Mouse (Mus musculus) hematopoietic multipotent progenitor cell, adult 10-12 weeks (in vitro differentiated cells): Measurements from ENCODE around the gene Sprr2d. TPM values are rescaled to one million over a fixed set of nuclear protein-coding genes. Genes with fewer than 3 reads are reported as not detected.

Source experiments
- polyA plus RNA-seq: library from polyadenylated mRNA; stranded (reverse); fragments of >175 nt; gene quantifications from 2 replicates; pipeline ENCODE4 v1.2.3, GENCODE M21; 2012; ENCODE audit warnings: low replicate concordance

Sprr2d gene
- not detected in 2 replicates for polyA plus RNA-seq

DNA sequence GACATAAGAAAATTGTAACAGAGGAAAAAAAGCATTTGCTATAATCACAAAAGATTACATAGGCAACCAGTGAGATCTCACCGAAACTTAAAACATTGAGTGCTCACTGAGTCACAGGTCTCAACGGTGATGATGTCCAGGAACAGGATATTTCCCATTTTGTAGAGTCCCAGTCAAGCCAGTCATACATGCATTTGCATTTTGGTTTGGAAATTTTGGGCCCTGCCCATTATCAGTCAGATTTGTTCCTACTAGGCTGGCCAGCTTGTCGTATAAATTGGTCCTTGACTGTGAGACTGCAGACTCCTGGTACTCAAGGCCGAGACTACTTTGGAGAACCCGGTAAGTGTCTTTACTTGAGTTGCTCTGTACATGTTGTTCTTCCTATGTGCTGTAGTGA lies at the start of gene Sprr2d:
TSS of gene Sprr2d (plus strand) at position 301 of the 400 bp plus-strand sequence.

DNA sequence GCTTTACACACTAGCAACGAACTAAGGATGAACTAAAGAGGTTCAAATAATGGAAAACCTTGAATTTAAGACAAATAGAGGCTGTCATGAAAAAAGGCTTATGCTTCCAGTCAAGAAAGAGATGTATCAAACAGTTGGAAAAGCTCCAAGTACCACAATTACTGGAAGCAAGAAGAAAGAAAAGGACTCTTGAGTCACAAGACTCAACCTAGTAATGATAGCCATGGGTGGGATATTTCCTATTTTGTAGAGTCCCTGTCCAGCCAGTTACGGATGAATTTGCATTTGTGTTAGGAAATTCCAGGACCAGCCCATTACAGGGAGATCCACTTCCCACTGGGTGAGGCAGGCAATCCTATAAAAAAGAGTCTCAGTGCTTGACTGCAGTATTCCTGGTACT lies 22.6 kb upstream of the Sprr2d start, which contains the start of gene Sprr2b:
TSS of gene Sprr2b (plus strand) at position 301 of the 400 bp plus-strand sequence.

DNA sequence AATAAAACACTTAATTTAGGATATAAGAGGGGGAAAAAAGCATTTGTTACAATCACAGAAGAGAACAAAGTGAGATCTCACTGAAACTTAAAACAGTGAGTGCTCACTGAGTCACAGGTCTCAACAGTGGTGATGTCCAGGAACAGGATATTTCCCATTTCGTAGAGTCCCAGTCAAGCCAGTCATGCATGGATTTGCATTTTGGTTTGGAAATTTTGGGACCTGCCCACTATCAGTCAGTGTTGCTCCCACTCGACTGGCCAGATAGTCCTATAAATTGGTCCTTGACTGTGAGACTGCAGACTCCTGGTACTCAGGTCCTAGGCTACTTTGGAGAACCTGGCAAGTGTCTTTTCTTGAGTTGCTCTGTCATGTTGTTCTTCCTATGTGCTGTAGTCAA lies 12.9 kb downstream of the Sprr2d start, which contains the start of gene Sprr2e:
TSS of gene Sprr2e (plus strand) at position 301 of the 400 bp plus-strand sequence.

DNA sequence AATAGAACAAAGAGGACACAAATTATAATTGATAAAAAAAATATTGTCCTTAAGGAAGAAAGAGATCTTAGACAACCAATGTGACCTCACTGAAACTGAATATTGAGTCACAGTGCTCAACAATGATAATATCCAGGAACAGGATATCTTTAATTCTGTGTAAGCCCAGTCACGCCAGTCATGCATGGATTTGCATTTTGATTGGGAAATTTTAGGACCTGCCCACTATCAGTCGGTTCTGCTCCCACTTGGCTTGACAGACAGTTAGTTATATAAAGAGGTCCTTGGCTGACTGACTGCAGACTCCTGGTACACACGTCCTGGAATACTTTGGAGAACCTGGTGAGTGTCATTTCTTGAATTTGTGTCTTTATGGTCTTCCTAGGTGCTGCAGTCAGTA lies 25.9 kb downstream of the Sprr2d start, which contains the start of gene Sprr2f:
TSS of gene Sprr2f (plus strand) at position 301 of the 400 bp plus-strand sequence.

DNA sequence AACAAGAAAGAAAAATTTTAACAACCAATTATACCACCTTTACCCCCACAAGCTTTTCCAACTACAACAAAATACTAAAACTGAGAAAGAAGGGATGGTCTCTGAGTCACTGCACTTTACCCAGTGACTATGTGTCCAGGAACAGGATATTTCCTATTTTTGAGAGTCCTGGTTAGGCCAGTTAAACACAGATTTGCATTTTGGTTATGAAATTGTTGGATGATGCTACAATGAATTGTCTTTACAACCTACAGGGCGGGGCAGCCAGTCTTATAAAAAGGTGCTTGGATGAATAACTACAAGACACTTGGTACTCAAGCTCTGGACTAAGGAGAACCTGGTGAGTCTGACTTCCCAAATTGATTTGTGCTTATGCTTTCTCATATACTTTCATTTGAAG lies 46.4 kb downstream of the Sprr2d start, which contains the start of gene Sprr2h:
TSS of gene Sprr2h (plus strand) at position 301 of the 400 bp plus-strand sequence.

Other genes with a start within 250 kb of the Sprr2d start
- gene Prr9, start 215.2 kb upstream of the Sprr2d start, polyA plus RNA-seq = not detected in 2 replicates
- gene Lelp1, start 196.4 kb upstream of the Sprr2d start, polyA plus RNA-seq = not detected in 2 replicates
- gene Sprr2a1, start 123.3 kb upstream of the Sprr2d start, polyA plus RNA-seq = not detected in 2 replicates
- not detected in 2 replicates for gene Sprr2a2, start 123.2 kb upstream of the Sprr2d start, polyA plus RNA-seq
- gene Sprr2a3, start 53.7 kb upstream of the Sprr2d start, polyA plus RNA-seq = not detected in 2 replicates
- not detected in 2 replicates for gene Sprr2b, start 22.5 kb upstream of the Sprr2d start, polyA plus RNA-seq
- gene Sprr2e, start 13.0 kb downstream of the Sprr2d start, polyA plus RNA-seq = not detected in 2 replicates
- not detected in 2 replicates for gene Sprr2f, start 26.0 kb downstream of the Sprr2d start, polyA plus RNA-seq
- gene Sprr2h, start 46.5 kb downstream of the Sprr2d start, polyA plus RNA-seq = not detected in 2 replicates
- gene Sprr2i, start 68.9 kb downstream of the Sprr2d start, polyA plus RNA-seq = not detected in 2 replicates
- not detected in 2 replicates for gene Sprr2j-ps, start 78.9 kb downstream of the Sprr2d start, polyA plus RNA-seq
- gene Gm9774, start 90.3 kb downstream of the Sprr2d start, polyA plus RNA-seq = 4.6 and 11.5 TPM in 2 replicates
- not detected in 2 replicates for gene Sprr2k, start 93.4 kb downstream of the Sprr2d start, polyA plus RNA-seq
- not detected in 2 replicates for gene Sprr1b, start 99.6 kb downstream of the Sprr2d start, polyA plus RNA-seq
- not detected in 2 replicates for gene Sprr3, start 119.6 kb downstream of the Sprr2d start, polyA plus RNA-seq
- not detected in 2 replicates for gene Sprr1a, start 146.8 kb downstream of the Sprr2d start, polyA plus RNA-seq
- not detected in 2 replicates for gene Sprr4, start 161.4 kb downstream of the Sprr2d start, polyA plus RNA-seq
- not detected in 2 replicates for gene 2310046K23Rik, start 195.4 kb downstream of the Sprr2d start, polyA plus RNA-seq
- gene Ivl, start 234.6 kb downstream of the Sprr2d start, polyA plus RNA-seq = not detected in 2 replicates
- gene Smcp, start 249.9 kb downstream of the Sprr2d start, polyA plus RNA-seq = not detected in 2 replicates